Mouse (Mus musculus) midbrain, embryonic 12.5 days (tissue): ENCODE measurements around the gene Tagap. TPM values are rescaled to one million over a fixed set of nuclear protein-coding genes. Genes with fewer than 3 reads are reported as not detected.
"Not testable (repeated sequence)": the region's sequence is repeated elsewhere in the genome, so short reads cannot be mapped to it uniquely, and the experiment has no call there.

Experiments used
- ATAC-seq: fragments of 200-750 bp; cut with Nextera tagmentation; 2 replicates; pipeline ENCODE4 v1.8.0; 2017; ENCODE audit warnings: low read depth, moderate TSS enrichment, moderate library complexity; ENCODE audit not compliant: low FRiP score
- H3K27ac ChIP-seq: fragments of 300-500 bp; sonication (generic); replicated peaks from 2 replicates; pipeline ENCODE4 v1.5.1; 2016; ENCODE audit warnings: mild to moderate bottlenecking
- H3K27me3 ChIP-seq: fragments of 300-500 bp; sonication (generic); 2 replicates; pipeline ENCODE4 v1.6.1; 2016; ENCODE audit warnings: mild to moderate bottlenecking
- H3K36me3 ChIP-seq: fragments of 300-500 bp; sonication (generic); 2 replicates; pipeline ENCODE4 v1.6.1; 2016
- H3K4me1 ChIP-seq: fragments of 300-500 bp; sonication (generic); 2 replicates; pipeline ENCODE4 v1.6.1; 2016
- H3K4me2 ChIP-seq: fragments of 300-500 bp; sonication (generic); replicated peaks from 2 replicates; pipeline ENCODE4 v1.6.1; 2016; ENCODE audit warnings: mild to moderate bottlenecking, moderate library complexity
- H3K4me3 ChIP-seq: fragments of 300-500 bp; sonication (generic); 2 replicates; pipeline ENCODE4 v1.5.1; 2016; ENCODE audit warnings: mild to moderate bottlenecking
- H3K9ac ChIP-seq: fragments of 300-500 bp; sonication (generic); replicated peaks from 2 replicates; pipeline ENCODE4 v1.6.1; 2016; ENCODE audit warnings: mild to moderate bottlenecking, moderate library complexity
- H3K9me3 ChIP-seq: fragments of 300-500 bp; sonication (generic); 2 replicates; pipeline ENCODE4 v1.6.1; 2016; ENCODE audit warnings: mild to moderate bottlenecking
- WGBS: fragments of 180-500 bp; shearing (Covaris S2); methylation state at CpG from one replicate; pipeline ENCODE4 v1.1.7; 2016; 5-methylcytosine and 5-hydroxymethylcytosine counted together
- polyA plus RNA-seq: library from polyadenylated mRNA; unstranded; fragments of >200 nt; fragmentation: Nextera tagmentation; extraction: Ambion mirVana; gene quantifications from 2 replicates; pipeline ENCODE4 v1.2.1, GENCODE M21; 2016

Tagap gene
- polyA plus RNA-seq, 1 experiment from 2014 or later, result 0.56 TPM

DNA sequence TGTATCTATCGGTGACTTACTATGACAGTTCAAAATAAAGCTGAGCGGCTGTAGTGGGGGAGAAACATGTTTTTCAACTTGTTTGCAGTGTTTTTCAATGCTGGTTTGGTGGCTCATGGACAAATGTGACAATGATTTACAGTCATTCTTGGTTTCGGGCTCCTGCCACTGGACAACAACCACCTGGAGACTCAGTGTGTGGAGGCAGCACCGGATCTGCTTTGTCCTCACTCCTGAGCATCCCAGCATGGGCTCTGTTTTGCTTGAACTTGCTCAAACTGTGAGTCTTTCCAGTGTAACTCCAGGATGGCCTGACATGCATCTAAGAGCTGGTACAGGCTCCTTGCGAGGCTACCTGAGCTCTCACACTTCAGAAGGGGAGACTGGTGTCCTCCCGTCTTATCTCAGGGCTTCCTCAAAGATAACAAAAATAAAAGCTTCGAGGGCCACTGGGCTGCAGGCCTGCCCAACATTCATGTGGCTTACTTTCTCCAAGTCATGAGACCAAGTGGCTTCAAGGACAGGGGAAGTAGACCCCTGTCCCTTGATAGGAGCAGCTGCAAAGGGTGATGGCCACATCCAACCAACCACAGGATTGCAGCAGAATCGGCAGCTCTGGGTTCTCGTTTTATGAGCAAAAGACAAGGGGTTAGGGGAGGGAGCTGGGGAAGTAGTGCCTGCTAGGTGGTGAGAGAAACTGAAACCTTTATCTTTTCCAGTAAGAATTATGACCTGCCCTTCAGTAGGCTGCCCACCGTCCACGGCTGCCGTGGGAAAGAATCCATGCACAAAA, 8.8 kb upstream of the Tagap start:
- 84% methylated on average over 12 of the region's 12 CpGs for WGBS
- no peaks in the 10 kb centered on the region for H3K36me3 ChIP-seq

DNA sequence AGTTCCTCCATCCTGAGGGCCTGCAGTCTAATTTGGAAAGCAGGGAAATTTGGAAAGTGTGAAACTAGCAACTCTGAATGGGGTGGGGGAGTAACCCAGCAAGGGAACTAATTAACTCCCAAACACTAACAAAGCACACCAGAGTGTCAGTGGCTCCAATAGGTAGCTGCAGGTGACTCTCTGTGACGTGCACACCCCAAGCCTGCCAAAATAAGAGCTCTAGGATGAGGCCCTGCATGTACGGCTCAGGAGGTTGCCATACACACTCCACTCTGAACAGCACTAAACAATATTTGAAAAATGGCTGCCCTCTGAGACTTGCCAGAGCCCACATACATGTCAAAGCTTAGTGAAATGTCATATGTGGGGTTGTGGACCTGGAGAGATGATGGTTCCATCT, 7.4 kb upstream of the Tagap start:
- no peak for ATAC-seq
- no peaks in the 10 kb centered on the region for H3K4me1 ChIP-seq
- no peak overlapping the region for H3K27ac ChIP-seq
- H3K9ac ChIP-seq, result no peak overlapping the region
- H3K36me3 ChIP-seq, result no peaks in the 10 kb centered on the region
- 62% methylated on average over 2 of the region's 2 CpGs for WGBS
- no peak overlapping the region for H3K4me2 ChIP-seq
- no peaks in the 10 kb centered on the region for H3K9me3 ChIP-seq
- no peaks in the 10 kb centered on the region for H3K27me3 ChIP-seq
- H3K4me3 ChIP-seq, result no peak overlapping the region

More for the DNA sequence above, 8.8 kb upstream of the Tagap start:
- no peak for ATAC-seq
- H3K27ac ChIP-seq, result no peak overlapping the region
- H3K9ac ChIP-seq, result no peak overlapping the region
- H3K4me1 ChIP-seq, result no peaks in the 10 kb centered on the region
- no peak overlapping the region for H3K4me3 ChIP-seq
- H3K27me3 ChIP-seq, result no peaks in the 10 kb centered on the region
- no peaks in the 10 kb centered on the region for H3K9me3 ChIP-seq
- H3K4me2 ChIP-seq, result no peak overlapping the region

DNA sequence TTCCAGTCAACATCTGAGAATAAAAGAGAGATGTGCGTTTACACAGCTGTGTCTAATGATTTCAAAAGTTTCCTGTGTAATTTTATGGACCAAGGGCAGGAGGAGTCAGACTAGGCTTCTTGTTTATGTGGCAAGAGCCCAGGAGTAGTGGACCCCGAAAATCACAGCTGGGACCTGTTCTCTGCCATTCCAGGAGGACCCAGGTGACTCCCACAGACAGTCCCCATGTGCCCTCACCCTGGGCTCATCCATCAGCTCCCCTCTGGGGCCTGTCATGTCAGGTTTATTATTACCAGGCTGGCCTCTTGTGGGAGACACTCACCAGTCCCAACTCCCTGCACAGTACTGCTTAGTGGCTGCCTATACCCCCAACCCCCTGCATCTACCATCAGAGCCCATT, 6.6 kb upstream of the Tagap start:
- Histone ChIP-seq H3K4me1 (no peaks in the 10 kb centered on the region), H3K9me3 (no peaks in the 10 kb centered on the region), H3K36me3 (no peaks in the 10 kb centered on the region), H3K9ac (no peak overlapping the region), H3K27me3 (no peaks in the 10 kb centered on the region), H3K27ac (no peak overlapping the region), H3K4me2 (no peak overlapping the region), H3K4me3 (no peak overlapping the region)
- WGBS, result 73% methylated on average over 2 of the region's 2 CpGs
- no peak for ATAC-seq

- ATAC-seq, result no peak
- H3K27me3 ChIP-seq, result no peaks in the 10 kb centered on the region
- no peak overlapping the region for H3K9ac ChIP-seq
- no peaks in the 10 kb centered on the region for H3K9me3 ChIP-seq
- H3K36me3 ChIP-seq, result no peaks in the 10 kb centered on the region
- no peak overlapping the region for H3K4me2 ChIP-seq
- no peak overlapping the region for H3K4me3 ChIP-seq
- H3K4me1 ChIP-seq, result no peaks in the 10 kb centered on the region
- no peak overlapping the region for H3K27ac ChIP-seq
- WGBS, result 88% methylated on average over 5 of the region's 5 CpGs
These were observed 3.2 kb upstream of the Tagap start for GRCm38 (mm10) chr17:7922564-7922963.

- H3K4me1 ChIP-seq, result no peaks in the 10 kb centered on the region
- no peak overlapping the region for H3K4me3 ChIP-seq
- WGBS, result 90% methylated on average over 13 of the region's 13 CpGs
- H3K27ac ChIP-seq, result no peak overlapping the region
- H3K9me3 ChIP-seq, result no peaks in the 10 kb centered on the region
- no peak overlapping the region for H3K4me2 ChIP-seq
- ATAC-seq, result no peak
- no peak overlapping the region for H3K9ac ChIP-seq
- no peaks in the 10 kb centered on the region for H3K36me3 ChIP-seq
- H3K27me3 ChIP-seq, result no peaks in the 10 kb centered on the region
These were observed 1.5 kb upstream of the Tagap start for GRCm38 (mm10) chr17:7924185-7924725.

DNA sequence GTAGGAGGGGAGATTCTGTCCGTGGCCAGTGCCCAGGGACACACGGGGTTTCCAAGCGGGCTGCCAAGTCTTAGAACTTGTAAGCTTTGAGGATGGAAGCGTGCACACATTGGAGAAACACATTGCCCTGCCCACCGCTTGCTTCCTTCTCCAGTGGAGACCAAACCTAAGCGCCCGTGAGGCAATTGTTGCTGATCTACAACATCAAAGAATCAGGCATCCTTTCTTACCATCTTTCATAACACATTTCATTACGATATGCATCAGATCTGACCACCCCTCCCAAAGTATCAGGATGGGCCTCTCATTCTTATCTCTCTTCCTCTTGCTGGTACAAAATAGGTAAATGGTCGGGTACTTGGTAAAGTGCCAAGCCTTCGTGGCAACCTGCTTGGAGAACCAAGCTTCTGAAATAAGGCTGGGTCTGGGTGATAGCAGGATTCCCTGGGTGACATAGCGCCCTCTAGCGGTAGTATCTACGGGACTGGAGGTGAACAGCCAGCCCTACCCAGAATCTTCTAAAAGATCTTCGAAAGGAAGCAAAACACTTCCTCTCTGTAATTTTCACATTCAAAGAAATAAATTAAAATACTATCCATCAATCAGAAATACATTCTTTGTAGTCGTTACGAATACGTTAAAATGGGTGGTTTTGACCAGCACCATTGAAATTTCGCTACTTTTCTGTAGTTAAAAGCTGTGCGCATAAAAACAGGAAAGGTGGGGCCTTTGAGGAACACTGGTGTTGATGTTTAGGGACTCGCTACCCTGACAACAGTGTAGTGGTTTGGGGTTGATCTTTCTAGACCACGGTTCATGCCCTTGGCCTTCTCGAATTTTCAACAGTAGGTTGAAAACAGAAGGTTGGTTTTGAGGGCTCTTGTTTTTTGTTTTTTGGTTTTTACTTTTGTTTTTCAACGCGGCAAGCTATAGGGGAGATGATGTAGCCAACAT, 2.1 kb downstream of the Tagap start:
- Histone ChIP-seq H3K36me3 (no peaks in the 10 kb centered on the region), H3K4me3 (no peak overlapping the region), H3K4me1 (peaks cover 8% of the 10 kb centered on the region), H3K27ac (no peak overlapping the region), H3K9me3 (no peaks in the 10 kb centered on the region), H3K27me3 (no peaks in the 10 kb centered on the region), H3K4me2 (no peak overlapping the region), H3K9ac (no peak overlapping the region)
- ATAC-seq, result no peak
- 71% methylated on average over 24 of the region's 24 CpGs for WGBS

- WGBS, result 84% methylated on average over 6 of the region's 6 CpGs
- Histone ChIP-seq H3K9ac (no peak overlapping the region), H3K27ac (no peak overlapping the region), H3K9me3 (no peaks in the 10 kb centered on the region), H3K4me2 (no peak overlapping the region), H3K27me3 (no peaks in the 10 kb centered on the region), H3K36me3 (no peaks in the 10 kb centered on the region), H3K4me3 (no peak overlapping the region), H3K4me1 (peaks cover 8% of the 10 kb centered on the region)
- ATAC-seq, result no peak
These were observed 2.9 kb downstream of the Tagap start for GRCm38 (mm10) chr17:7928662-7929061.

DNA sequence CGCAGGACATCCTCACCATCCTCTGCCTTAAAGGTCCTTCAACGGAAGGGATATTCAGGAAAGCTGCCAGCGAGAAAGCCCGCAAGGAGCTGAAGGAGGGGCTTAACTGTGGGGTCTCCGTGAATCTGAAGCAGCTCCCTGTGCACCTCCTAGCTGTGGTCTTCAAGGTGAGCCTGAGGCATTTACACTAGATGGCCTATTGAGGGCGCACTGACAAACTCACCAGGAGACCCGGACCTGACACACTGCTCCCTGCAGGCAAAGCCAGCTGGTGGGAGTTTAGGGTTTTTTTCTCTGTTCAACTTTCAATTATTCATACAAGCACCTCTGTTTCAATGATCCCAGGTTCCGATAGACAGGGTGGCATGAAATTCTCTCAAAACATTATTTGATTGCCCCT, 3.5 kb downstream of the Tagap start:
- Histone ChIP-seq H3K9me3 (no peaks in the 10 kb centered on the region), H3K4me2 (no peak overlapping the region), H3K4me1 (peaks cover 8% of the 10 kb centered on the region), H3K27me3 (no peaks in the 10 kb centered on the region), H3K27ac (no peak overlapping the region), H3K9ac (no peak overlapping the region), H3K4me3 (no peak overlapping the region), H3K36me3 (no peaks in the 10 kb centered on the region)
- WGBS, result 38% methylated on average over 8 of the region's 8 CpGs
- no peak for ATAC-seq

DNA sequence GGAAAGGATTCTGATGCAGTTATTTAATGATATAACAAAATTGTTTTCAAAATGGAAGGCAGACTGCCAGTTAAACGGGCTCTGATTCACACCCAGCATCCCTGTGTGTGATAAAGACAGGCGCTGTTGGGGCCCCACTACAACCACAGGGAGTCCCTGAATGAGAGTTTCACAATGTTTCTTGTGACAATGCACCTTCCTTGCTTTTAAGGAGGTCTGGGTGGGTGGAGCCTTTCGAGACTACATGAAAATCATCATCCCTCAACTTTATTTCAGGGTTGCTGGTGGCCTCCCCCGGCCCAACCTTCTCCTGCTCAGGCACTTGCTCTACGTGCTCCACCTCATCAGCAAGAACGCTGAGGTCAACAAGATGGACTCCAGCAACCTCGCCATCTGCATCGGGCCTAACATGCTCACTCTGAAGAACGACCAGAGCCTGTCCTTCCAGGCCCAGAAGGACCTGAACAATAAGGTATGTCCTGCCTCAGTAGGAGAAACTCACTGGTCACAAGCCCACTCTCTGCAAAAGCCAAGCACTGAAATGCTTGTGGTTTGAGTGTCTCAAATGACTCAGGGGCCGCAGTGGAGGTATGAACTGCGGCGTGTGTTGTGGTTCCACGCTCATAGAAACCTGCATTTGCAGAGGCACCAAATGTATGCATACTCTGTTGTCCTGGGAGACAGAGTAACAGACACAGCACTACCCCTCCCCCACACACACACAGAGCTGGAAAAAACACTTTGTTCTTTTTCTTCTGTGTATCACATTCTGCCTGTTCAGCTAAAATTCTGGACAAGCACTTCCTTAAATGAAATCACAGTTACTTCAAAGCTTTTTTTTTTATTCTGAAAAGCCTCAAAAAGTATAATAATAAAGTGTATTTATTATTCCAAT, 5.5 kb downstream of the Tagap start:
- 81% methylated on average over 13 of the region's 13 CpGs for whole genome bisulfite sequencing
- no peak overlapping the region for H3K9ac ChIP-seq

DNA sequence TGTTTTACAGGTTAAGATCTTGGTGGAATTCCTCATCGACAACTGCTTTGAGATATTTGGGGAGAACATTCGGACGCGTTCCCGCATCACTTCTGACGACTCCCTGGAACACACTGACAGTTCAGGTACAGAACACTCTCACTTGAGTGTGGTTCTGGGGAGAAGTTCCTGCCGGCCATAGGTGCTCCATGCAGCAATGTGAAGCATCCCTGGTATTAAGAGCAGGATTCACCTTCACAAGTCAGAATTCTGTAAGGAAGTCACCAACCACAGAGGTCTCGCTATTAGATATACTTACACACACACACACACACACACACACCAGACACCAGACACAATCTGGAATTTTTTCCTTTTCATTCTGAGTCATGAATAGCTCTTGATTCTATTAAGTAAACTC, 6.3 kb downstream of the Tagap start:
- H3K36me3 ChIP-seq, H3K4me2 ChIP-seq, H3K4me1 ChIP-seq, H3K9ac ChIP-seq, H3K27me3 ChIP-seq, ATAC-seq, H3K9me3 ChIP-seq, H3K27ac ChIP-seq, H3K4me3 ChIP-seq: not testable (repeated sequence)
- WGBS, result 82% methylated on average over 7 of the region's 8 CpGs

More for the DNA sequence above, 5.5 kb downstream of the Tagap start:
- Histone ChIP-seq H3K9me3 (no peaks in the 10 kb centered on the region), H3K27me3 (no peaks in the 10 kb centered on the region), H3K4me2 (no peak overlapping the region), H3K4me3 (no peak overlapping the region), H3K4me1 (peaks cover 8% of the 10 kb centered on the region), H3K36me3 (no peaks in the 10 kb centered on the region), H3K27ac (no peak overlapping the region)
- no peak; the same call in 1 of the 2 replicates for ATAC-seq

GRCm38 (mm10) chr17:7939640-7940039, 13.8 kb downstream of the Tagap start:
- no peak overlapping the region for H3K4me3 ChIP-seq
- H3K9ac ChIP-seq, result no peak overlapping the region
- no peaks in the 10 kb centered on the region for H3K9me3 ChIP-seq
- no peaks in the 10 kb centered on the region for H3K36me3 ChIP-seq
- 72% methylated on average over 8 of the region's 8 CpGs for WGBS
- no peaks in the 10 kb centered on the region for H3K27me3 ChIP-seq
- no peak for ATAC-seq
- H3K4me1 ChIP-seq, result 0 out of 2 replicates have a peak, but pooled peaks cover under 1% of the 10 kb centered on the region
- H3K27ac ChIP-seq, result no peak overlapping the region
- no peak overlapping the region for H3K4me2 ChIP-seq
